Mouse (Mus musculus): ENCODE measurements at regions not wholly inside any gene's neighbourhood (a gene's known extent, or its start where the extent isn't known, plus 50 kb on each side); places are given as distances from the start of the nearest gene placed in this dataset.

- H3K4me1 ChIP-seq: no peaks in the 10 kb centered on the region
- no peak overlapping the region for H3K27ac ChIP-seq
- H3K36me3 ChIP-seq: no peaks in the 10 kb centered on the region
- H3K27me3 ChIP-seq (ENCODE audit: insufficient read depth, poor library complexity, severe bottlenecking): no peaks in the 10 kb centered on the region
- DNase-seq (ENCODE audit: low spot score): no peak
- H3K9me3 ChIP-seq: no peaks in the 10 kb centered on the region
- 63% methylated on average over 4 of the region's 4 CpGs for WGBS
- H3K4me3 ChIP-seq: no peak overlapping the region
These were observed 102.2 kb upstream of the Igsf21 start for GRCm38 (mm10) chr4:140348802-140349201.

GRCm38 (mm10) chr4:140330138-140330537 is 83.6 kb upstream of the Igsf21 start:
- no peak overlapping the region for H3K4me3 ChIP-seq
- H3K27ac ChIP-seq: no peak overlapping the region
- H3K4me1 ChIP-seq: no peaks in the 10 kb centered on the region
- no peaks in the 10 kb centered on the region for H3K27me3 ChIP-seq (ENCODE audit: insufficient read depth, poor library complexity, severe bottlenecking)
- no peaks in the 10 kb centered on the region for H3K36me3 ChIP-seq
- no peak for DNase-seq (ENCODE audit: low spot score)
- WGBS: 89% methylated on average over 4 of the region's 4 CpGs
- no peaks in the 10 kb centered on the region for H3K9me3 ChIP-seq

- no peak for DNase-seq (ENCODE audit: low spot score)
- Histone ChIP-seq H3K9me3 (peaks cover 13% of the 10 kb centered on the region), H3K4me1 (no peaks in the 10 kb centered on the region), H3K4me3 (no peak overlapping the region), H3K36me3 (no peaks in the 10 kb centered on the region), H3K27me3 (ENCODE audit: insufficient read depth, poor library complexity, severe bottlenecking) (no peaks in the 10 kb centered on the region), H3K27ac (no peak overlapping the region)
- 25% methylated on average over 10 of the region's 10 CpGs for WGBS
These were observed 80.3 kb upstream of the Igsf21 start for GRCm38 (mm10) chr4:140326706-140327440.

GRCm38 (mm10) chr4:140325677-140326052 is 79.1 kb upstream of the Igsf21 start:
- H3K4me1 ChIP-seq: no peaks in the 10 kb centered on the region
- DNase-seq (ENCODE audit: low spot score): no peak
- H3K27me3 ChIP-seq (ENCODE audit: insufficient read depth, poor library complexity, severe bottlenecking): no peaks in the 10 kb centered on the region
- WGBS: 87% methylated on average over 7 of the region's 7 CpGs
- no peaks in the 10 kb centered on the region for H3K36me3 ChIP-seq
- no peak overlapping the region for H3K27ac ChIP-seq
- H3K9me3 ChIP-seq: peaks cover 13% of the 10 kb centered on the region
- H3K4me3 ChIP-seq: no peak overlapping the region

- no peak for DNase-seq (ENCODE audit: low spot score)
- peaks cover 13% of the 10 kb centered on the region for H3K9me3 ChIP-seq
- H3K36me3 ChIP-seq: no peaks in the 10 kb centered on the region
- no peak overlapping the region for H3K27ac ChIP-seq
- H3K4me1 ChIP-seq: no peaks in the 10 kb centered on the region
- 75% methylated on average over 8 of the region's 8 CpGs for WGBS
- no peaks in the 10 kb centered on the region for H3K27me3 ChIP-seq (ENCODE audit: insufficient read depth, poor library complexity, severe bottlenecking)
- no peak overlapping the region for H3K4me3 ChIP-seq
These were observed 78.5 kb upstream of the Igsf21 start for GRCm38 (mm10) chr4:140324971-140325676.

- WGBS: 70% methylated on average over 15 of the region's 15 CpGs
- Histone ChIP-seq H3K27me3 (ENCODE audit: insufficient read depth, poor library complexity, severe bottlenecking) (no peaks in the 10 kb centered on the region), H3K4me1 (no peaks in the 10 kb centered on the region), H3K27ac (no peak overlapping the region), H3K36me3 (no peaks in the 10 kb centered on the region), H3K9me3 (peaks cover 13% of the 10 kb centered on the region), H3K4me3 (no peak overlapping the region)
- DNase-seq (ENCODE audit: low spot score): no peak
These were observed 73.7 kb upstream of the Igsf21 start for GRCm38 (mm10) chr4:140320120-140320921.

- 84% methylated on average over 16 of the region's 16 CpGs for WGBS
- no peaks in the 10 kb centered on the region for H3K9me3 ChIP-seq
- no peak for DNase-seq (ENCODE audit: low spot score)
- H3K27ac ChIP-seq: no peak overlapping the region
- no peaks in the 10 kb centered on the region for H3K4me1 ChIP-seq
- no peak overlapping the region for H3K4me3 ChIP-seq
- H3K36me3 ChIP-seq: no peaks in the 10 kb centered on the region
- no peaks in the 10 kb centered on the region for H3K27me3 ChIP-seq (ENCODE audit: insufficient read depth, poor library complexity, severe bottlenecking)
These were observed 66.1 kb upstream of the Igsf21 start for GRCm38 (mm10) chr4:140312635-140313034.

- no peaks in the 10 kb centered on the region for H3K4me1 ChIP-seq
- H3K27me3 ChIP-seq (ENCODE audit: insufficient read depth, poor library complexity, severe bottlenecking): no peaks in the 10 kb centered on the region
- DNase-seq (ENCODE audit: low spot score): no peak
- H3K9me3 ChIP-seq: no peaks in the 10 kb centered on the region
- no peaks in the 10 kb centered on the region for H3K36me3 ChIP-seq
- no peak overlapping the region for H3K4me3 ChIP-seq
- no peak overlapping the region for H3K27ac ChIP-seq
- 84% methylated on average over 8 of the region's 8 CpGs for WGBS
These were observed 60.9 kb upstream of the Igsf21 start for GRCm38 (mm10) chr4:140307481-140307880.

GRCm38 (mm10) chr4:140304960-140305359 is 58.4 kb upstream of the Igsf21 start:
- 77% methylated on average over 5 of the region's 5 CpGs for WGBS
- Histone ChIP-seq H3K27ac (no peak overlapping the region), H3K4me3 (no peak overlapping the region), H3K4me1 (no peaks in the 10 kb centered on the region), H3K9me3 (no peaks in the 10 kb centered on the region), H3K27me3 (ENCODE audit: insufficient read depth, poor library complexity, severe bottlenecking) (no peaks in the 10 kb centered on the region), H3K36me3 (no peaks in the 10 kb centered on the region)
- DNase-seq (ENCODE audit: low spot score): no peak

GRCm38 (mm10) chr4:140301661-140302060 is 55.1 kb upstream of the Igsf21 start:
- DNase-seq (ENCODE audit: low spot score): no peak
- 83% methylated on average over 15 of the region's 15 CpGs for WGBS

GRCm38 (mm10) chr4:140297912-140298620 is 51.5 kb upstream of the Igsf21 start:
- H3K4me1 ChIP-seq: no peaks in the 10 kb centered on the region
- 73% methylated on average over 18 of the region's 18 CpGs for WGBS
- no peak overlapping the region for H3K27ac ChIP-seq
- no peak for DNase-seq (ENCODE audit: low spot score)
- H3K9me3 ChIP-seq: no peaks in the 10 kb centered on the region
- H3K27me3 ChIP-seq (ENCODE audit: insufficient read depth, poor library complexity, severe bottlenecking): 0 out of 2 replicates have a peak, but pooled peaks cover 3% of the 10 kb centered on the region
- H3K4me3 ChIP-seq: no peak overlapping the region
- H3K36me3 ChIP-seq: no peaks in the 10 kb centered on the region

More at GRCm38 (mm10) chr4:140301661-140302060, 55.1 kb upstream of the Igsf21 start:
- Histone ChIP-seq H3K4me3 (no peak overlapping the region), H3K4me1 (no peaks in the 10 kb centered on the region), H3K27ac (no peak overlapping the region), H3K9me3 (no peaks in the 10 kb centered on the region), H3K36me3 (no peaks in the 10 kb centered on the region), H3K27me3 (ENCODE audit: insufficient read depth, poor library complexity, severe bottlenecking) (no peaks in the 10 kb centered on the region)

Data from heart, embryonic 10.5 days (tissue).